Mouse (Mus musculus): Measurements from ENCODE around the gene Exog.
A peak's percentile ranks its signal among the peaks of the same experiment; 100 is the strongest.

Exog gene

DNA sequence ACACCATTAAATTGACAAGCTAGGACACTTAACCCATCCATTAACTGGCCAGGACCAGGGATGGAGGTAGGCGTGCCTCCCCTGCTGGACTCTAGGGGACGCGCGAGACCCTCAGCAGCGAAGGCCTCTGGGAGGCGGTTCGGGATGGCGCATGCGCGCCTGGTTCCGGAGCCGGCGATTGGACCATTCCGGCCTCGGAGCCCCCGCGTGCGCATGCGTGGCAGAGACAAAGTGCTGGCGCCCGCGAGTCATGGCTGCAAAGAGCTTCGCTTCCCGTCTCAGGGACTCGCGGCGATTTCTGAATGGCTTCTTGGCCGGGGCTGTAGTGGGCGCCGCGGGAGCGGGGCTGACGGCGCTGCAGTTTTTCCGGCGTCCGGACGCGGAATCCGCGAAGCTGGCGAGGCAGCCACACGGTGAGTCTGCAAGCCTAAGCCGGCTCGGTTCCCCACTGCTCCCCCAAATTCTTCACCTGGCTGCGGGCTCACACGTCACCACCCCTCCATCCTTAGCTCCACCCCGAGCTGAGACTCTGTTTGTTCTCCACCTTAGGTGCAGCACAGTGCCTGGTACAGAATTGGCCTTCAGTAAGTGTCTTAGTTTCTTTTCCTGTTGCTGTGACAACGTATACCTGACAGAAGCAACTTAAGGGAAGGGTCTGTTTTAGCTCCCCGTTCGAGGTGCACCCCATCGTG, at the start of gene Exog:
Exog (plus strand) TSS at position 206 of the 692 bp plus-strand sequence.
- DNase-seq: peak; percentile 99

DNA sequence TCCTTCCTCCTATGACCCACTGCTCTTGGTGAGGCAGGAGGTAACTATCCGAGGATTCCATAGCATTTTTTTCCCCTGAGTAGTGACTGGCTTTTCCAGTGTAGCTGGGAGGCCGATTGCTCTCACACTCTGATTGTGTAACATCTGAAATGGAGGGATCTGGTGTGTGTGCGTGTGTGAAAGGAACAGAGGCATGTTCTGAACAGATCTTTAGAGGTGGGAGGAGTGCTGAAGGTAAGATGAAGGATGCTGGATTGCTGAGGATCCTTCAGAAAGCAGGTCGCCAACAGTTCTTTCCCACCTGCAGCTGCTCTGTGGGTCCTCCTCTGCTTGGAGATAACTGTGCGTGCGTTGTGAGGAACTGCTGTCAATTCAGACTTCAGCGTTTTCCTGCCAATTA, 43.4 kb upstream of the Exog start:
- DNase-seq: peak; percentile 14

DNA sequence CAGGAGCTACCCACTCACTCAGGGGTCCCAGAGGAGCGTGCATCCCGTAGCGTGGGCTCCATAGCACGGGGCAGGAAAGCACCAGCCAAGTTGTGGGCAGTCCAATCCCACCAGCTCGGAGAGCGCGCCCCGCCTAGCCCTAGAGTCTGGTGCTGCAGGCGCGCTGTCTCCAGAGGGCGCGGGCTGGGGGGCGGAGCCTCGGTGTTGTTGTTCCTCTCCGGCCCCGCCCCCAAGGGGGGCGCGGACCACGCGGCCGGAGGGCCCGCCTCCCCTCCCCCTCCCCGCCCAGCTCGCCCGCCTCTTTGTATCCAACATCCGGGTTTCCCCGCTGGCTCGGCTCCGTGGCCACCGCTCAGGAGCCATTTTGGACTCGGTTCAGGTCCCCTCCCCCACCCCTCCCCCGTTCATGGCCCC, 42.9 kb upstream of the Exog start, which contains the start of gene Acvr2b:
Acvr2b (plus strand) TSS at position 318 of the 414 bp plus-strand sequence.
- DNase-seq: peak; percentile 97

- peak; percentile 38 for DNase-seq
Measured at GRCm38 (mm10) chr9:119402253-119403235, 42.2 kb upstream of the Exog start.

- peak; percentile 30 for DNase-seq
Measured at GRCm38 (mm10) chr9:119403236-119403641, 41.5 kb upstream of the Exog start.

- DNase-seq: no peak
Measured at GRCm38 (mm10) chr9:119404090-119404489, 40.7 kb upstream of the Exog start.

GRCm38 (mm10) chr9:119407884-119408283, 36.9 kb upstream of the Exog start:
- no peak for DNase-seq

DNA sequence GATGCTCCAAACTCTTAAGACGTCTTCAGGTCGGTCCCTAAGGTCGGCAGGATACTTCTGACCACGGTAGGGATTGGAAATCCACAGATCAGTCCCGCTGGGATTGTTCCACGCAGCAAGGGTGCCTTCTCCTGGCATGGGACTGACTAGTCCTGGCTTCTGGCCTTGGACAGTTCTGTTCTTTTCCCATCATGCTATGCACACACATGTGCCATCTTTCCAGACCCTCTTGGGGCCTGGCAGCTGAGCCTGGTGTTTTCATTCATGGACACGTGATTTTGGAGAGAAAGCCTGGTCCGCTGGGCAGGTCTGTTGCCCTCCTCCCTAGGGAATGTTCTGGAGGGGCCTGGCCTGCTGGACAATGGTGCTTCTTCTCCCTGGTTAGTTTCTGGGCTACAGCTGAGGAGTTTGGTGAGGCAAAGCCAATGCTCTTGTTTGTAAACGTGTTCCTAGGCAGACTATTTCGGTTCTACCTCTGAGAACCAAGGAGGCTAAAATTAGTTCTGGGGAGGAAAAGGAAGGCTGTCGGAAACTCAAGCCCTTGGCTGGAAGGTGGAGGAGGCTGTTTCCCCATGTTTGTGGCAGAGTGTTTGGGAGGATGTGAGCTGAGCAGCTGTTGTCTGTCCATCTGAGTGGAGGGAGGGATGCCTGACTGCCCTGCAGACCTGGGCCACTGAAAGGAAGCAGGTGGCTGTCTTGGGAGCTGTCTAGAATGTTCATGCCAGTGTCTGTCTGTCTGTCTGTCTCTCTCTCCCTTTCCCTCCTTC, 35.7 kb upstream of the Exog start:
- no peak for DNase-seq

- no peak for DNase-seq
Measured at GRCm38 (mm10) chr9:119409864-119410263, 34.9 kb upstream of the Exog start.

DNA sequence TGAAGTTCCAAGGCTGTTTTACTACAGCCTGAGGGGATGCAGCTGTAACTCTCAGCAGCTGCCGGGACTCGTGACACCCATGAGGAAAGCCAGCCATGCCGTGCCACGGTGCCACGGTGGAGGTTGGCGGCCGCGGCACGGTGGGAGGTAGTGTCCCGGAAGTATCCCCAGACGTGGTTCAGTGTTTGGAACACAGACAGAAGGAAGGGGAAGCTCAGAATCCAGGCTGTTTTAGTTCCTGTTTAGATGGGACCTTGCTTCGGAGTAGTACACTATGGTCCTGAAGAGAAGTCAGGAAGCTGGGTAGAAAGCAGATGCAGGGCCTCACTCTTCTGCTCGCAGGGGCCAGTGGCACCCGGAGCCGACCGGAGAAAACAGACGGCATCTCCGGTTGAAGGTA, 26.7 kb upstream of the Exog start:
- no peak for DNase-seq

GRCm38 (mm10) chr9:119419852-119420438, 24.8 kb upstream of the Exog start:
- DNase-seq: no peak

- DNase-seq: peak; percentile 51
Measured at GRCm38 (mm10) chr9:119425217-119425975, 19.3 kb upstream of the Exog start.

DNA sequence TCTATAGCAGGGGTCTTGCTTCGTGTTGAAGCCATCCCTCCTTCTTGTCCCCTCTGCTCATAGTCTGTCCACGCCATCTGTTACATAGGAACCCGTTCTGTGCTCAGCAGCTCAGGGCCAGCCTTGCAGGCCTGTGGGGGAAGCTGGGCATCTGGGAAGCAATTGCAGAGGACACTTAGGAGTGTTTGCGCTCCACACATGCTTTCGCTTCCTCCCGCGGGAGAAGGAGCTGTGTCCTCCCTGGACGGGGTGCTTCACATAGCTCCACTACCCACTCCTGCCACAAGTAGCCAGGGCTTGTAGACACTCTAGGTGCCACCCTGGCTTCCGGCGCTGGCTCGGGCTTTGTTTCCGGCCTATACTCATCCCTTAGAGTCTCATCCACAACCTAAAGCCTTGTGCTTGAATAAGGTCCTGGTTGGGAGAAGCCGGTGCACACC, 18.7 kb upstream of the Exog start:
- DNase-seq: peak; percentile 27

DNA sequence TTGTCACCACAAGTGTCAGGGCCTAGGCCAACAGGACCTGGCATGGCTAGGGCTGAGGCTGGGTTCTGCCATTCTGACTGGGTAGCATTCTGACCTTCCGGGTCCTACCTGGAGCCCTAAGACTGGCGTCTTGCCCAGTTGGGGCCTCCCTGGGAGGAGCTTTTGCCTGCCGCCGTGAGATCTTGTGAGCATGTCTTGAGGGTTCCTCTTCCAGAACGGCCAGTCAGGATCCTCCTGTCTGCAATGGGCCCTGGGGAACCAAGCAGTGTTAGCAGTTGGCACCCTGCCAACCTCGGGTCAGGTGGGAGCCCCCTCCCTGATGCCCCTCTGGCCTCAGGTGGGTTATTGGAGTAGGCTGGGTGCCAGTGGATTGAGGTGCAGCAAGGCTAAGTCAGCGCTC, 18.3 kb upstream of the Exog start:
- no peak for DNase-seq

DNA sequence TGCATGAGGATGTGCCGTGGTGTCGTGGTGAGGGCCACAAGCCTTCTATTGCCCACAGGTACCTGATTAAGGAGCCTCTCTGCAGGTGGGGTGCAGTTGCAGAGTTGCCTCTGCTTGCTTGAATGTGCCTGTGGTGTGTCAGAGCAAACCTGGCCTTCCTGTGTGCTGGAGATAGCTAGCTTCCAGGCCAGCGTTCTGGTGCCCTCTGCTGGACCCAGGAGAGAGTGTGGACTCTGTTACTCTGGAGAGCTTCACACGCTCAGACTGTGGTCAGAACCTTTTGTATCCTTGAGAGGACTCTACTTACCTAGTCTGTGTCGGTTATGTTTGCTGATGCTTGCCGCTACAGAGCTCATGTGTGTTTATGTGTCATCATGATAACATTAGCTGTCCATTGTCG, 14.4 kb upstream of the Exog start:
- peak; percentile 89 for DNase-seq

GRCm38 (mm10) chr9:119435855-119436254, 8.9 kb upstream of the Exog start:
- no peak for DNase-seq

DNA sequence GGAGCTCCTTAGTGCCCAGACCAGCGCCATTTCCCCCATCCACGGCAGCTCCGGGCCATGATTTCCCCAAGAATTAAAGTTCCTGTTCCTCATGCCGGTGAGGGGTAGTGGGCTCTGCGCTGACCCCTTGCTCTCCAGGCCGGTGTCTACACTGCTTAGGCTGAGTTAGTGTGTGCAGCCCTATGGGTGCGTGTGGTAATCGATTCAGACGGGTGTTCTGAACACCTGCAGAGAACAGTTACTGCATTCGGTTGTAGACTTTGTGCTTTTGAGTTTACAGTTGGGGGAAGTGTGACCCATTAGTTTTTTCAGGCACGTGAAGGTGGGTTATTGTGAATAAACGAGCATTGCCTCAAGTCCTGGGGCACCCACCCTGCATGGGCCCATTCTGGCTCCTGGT, 6.7 kb upstream of the Exog start:
- DNase-seq: no peak

DNA sequence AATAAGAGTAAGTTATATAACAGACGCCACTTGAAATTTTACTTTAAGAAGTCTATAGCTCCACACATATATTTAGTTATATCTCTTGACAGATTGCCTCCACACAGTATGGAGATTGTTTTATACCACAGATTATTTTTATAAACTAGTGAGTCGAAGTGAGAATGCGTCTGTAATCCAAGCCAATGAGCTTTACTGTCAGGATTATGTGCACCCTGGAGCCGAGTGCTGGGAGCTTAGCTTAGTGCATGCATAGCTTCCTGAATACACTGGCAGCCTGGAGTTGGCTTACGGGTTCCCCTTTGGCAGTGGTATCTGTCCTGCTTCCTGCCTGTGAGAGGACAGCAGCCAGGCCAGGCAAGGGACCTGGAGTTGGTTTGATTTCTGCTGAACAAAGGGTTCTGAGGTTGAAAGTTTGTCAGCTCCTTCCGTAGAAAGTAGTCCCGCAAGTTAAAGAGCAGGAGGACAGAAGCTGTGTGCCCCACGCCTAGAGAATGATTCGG, 6.2 kb upstream of the Exog start:
- no peak for DNase-seq

DNA sequence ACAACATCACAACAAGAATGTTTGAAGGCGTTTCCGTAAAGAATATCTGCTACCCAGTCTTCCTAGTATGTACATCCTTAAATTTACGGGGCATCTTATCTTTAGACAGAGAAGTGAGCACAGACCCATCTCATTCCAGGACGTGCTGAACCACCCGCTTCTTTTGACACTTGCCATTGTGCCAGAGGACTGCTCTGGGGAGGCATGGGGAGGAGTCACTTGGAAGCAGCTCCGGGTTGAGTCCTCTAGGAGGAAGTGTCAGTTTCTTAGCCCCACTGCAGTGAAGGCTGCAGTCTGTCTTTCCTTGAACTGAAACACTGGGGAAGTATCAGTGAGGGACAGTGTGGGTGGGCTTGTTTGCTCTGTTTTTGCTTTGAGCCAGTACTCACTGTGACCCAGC, 994 bp downstream of the Exog start:
- DNase-seq: no peak

- DNase-seq: no peak
Measured at GRCm38 (mm10) chr9:119455967-119456366, 11.2 kb downstream of the Exog start.

- DNase-seq: no peak
Measured at GRCm38 (mm10) chr9:119457122-119457521, 12.4 kb downstream of the Exog start.

GRCm38 (mm10) chr9:119460410-119460809, 15.7 kb downstream of the Exog start:
- DNase-seq: peak; percentile 70

Measured in lung, postnatal 14 days (tissue).